Mouse (Mus musculus): Measurements from ENCODE around the gene Otud5. TPM values are rescaled to one million over a fixed set of nuclear protein-coding genes. Genes with fewer than 3 reads are reported as not detected.
"Not testable (repeated sequence)": the region's sequence is repeated elsewhere in the genome, so short reads cannot be mapped to it uniquely, and the experiment has no call there.

Gene Otud5
- polyA plus RNA-seq (2016; fragmentation: Nextera tagmentation; extraction: Ambion mirVana): 60.8 and 63.0 TPM in 2 replicates

DNA sequence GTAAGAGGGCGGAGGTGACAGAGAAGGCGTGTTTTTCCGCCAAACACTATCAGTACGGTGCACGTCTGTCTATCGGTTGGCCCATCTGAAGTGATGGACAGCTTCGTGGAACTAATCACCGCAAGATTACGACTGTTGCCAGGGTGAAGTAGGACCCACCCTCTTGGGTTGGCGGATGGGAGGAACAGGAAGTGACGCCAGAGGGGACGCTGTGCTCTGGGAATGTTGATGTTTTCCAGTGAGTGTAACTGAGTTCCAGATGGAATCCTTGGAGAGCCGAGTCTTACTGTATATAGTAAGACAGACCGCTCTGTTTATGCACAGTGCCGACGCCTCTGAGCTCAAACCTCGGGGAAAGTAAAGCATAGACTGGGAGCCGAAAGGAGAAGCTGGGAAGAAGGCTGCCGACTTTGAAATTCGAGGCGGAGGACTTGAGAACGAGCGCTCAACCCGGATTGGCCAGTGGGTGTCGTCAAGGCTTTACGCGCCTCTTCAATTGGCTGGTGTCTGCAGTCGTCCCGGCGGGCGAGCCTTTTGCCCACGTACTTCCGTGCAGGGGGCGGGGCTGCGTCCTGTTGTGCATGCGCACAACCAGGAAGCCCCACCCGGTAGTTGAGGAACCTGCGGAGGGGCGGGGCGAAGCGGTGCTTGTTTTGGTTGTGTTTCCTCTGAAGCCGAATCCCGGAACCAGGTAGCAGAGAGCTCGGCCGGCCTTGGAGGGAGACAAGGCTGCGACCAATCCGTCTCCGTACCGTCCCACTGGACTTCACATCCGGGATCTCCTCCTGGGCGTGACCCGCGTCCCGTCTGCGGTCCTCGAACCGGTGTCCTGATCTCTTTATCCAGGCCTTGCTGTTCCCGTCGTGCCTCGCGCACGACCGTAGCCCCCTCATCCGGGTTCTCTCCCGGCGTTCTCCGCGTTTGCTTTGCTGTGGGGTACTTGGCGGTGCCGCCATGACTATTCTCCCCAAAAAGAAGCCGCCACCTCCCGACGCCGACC, at the start of gene Otud5:
Gene Otud5, plus strand, starts transcription at position 202 of the 1,000 bp plus-strand sequence.
- Histone ChIP-seq H3K36me3 (replicated peaks) (no peaks in the 10 kb centered on the region; the same call in 1 of the 2 replicates), H3K27ac (peak within 1 kb of the TSS; percentile 87), H3K9me3 (no peaks in the 10 kb centered on the region), H3K9ac (peak within 1 kb of the TSS; percentile 84), H3K4me1 (peaks cover 18% of the 10 kb centered on the region), H3K27me3 (no peaks in the 10 kb centered on the region), H3K4me3 (replicated peaks) (peak within 1 kb of the TSS; percentile 82), H3K4me2 (peak within 1 kb of the TSS; percentile 73)
- ATAC-seq (ENCODE audit: low FRiP score): peak; percentile 99
- 7% methylated on average over 73 of the region's 74 CpGs for WGBS

DNA sequence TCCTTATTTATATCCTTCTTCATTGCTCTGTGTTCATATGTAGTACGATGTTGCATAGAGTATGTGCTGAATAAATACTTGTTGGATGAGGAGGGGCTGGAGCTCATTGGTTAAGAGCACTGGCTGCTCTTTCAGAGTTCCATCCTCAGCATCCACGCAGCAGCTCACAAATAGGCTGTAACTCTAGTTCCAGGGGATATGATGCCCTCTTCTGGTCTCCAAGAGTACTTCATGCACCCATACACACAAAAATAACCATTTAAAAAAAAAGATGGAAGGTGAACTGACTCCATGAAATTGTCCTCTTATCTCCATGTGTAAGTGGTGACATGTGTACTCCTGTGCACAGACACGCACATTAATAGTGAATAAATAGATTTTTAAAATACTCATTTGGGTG, 47.8 kb upstream of the Otud5 start:
- H3K4me2 ChIP-seq: no peak overlapping the region
- H3K36me3 ChIP-seq (replicated peaks): no peaks in the 10 kb centered on the region; the same call in 1 of the 2 replicates
- no peak for ATAC-seq (ENCODE audit: low FRiP score)
- H3K27ac ChIP-seq: no peak overlapping the region
- no peaks in the 10 kb centered on the region for H3K27me3 ChIP-seq
- no peaks in the 10 kb centered on the region for H3K4me1 ChIP-seq
- no peaks in the 10 kb centered on the region for H3K9me3 ChIP-seq
- no peak overlapping the region for H3K9ac ChIP-seq
- 51% methylated on average over 3 of the region's 3 CpGs for WGBS
- H3K4me3 ChIP-seq (replicated peaks): no peak overlapping the region

GRCm38 (mm10) chrX:7795016-7795415, 46.1 kb upstream of the Otud5 start:
- Histone ChIP-seq H3K9ac (no peak overlapping the region), H3K27me3 (no peaks in the 10 kb centered on the region), H3K4me1 (no peaks in the 10 kb centered on the region), H3K36me3 (replicated peaks) (peaks cover 1% of the 10 kb centered on the region), H3K27ac (no peak overlapping the region), H3K4me3 (replicated peaks) (no peak overlapping the region), H3K9me3 (no peaks in the 10 kb centered on the region), H3K4me2 (no peak overlapping the region)
- ATAC-seq (ENCODE audit: low FRiP score): no peak
- 38% methylated on average over 7 of the region's 7 CpGs for WGBS

GRCm38 (mm10) chrX:7797327-7797726, 43.8 kb upstream of the Otud5 start:
- no peak overlapping the region for H3K4me2 ChIP-seq
- H3K36me3 ChIP-seq (replicated peaks): peaks cover 14% of the 10 kb centered on the region
- no peak overlapping the region for H3K27ac ChIP-seq
- H3K9me3 ChIP-seq: no peaks in the 10 kb centered on the region
- H3K9ac ChIP-seq: no peak overlapping the region
- ATAC-seq (ENCODE audit: low FRiP score): no peak
- no peak overlapping the region for H3K4me3 ChIP-seq (replicated peaks)
- WGBS: 85% methylated on average over 3 of the region's 3 CpGs
- H3K4me1 ChIP-seq: no peaks in the 10 kb centered on the region
- no peaks in the 10 kb centered on the region for H3K27me3 ChIP-seq

- 91% methylated on average over 2 of the region's 2 CpGs for WGBS
- peaks cover 40% of the 10 kb centered on the region for H3K36me3 ChIP-seq (replicated peaks)
Measured at GRCm38 (mm10) chrX:7802157-7802556, 39.0 kb upstream of the Otud5 start.

GRCm38 (mm10) chrX:7815016-7815415, 26.1 kb upstream of the Otud5 start:
- H3K27ac ChIP-seq; H3K9me3 ChIP-seq; H3K4me3 ChIP-seq (replicated peaks); H3K4me2 ChIP-seq; H3K27me3 ChIP-seq; H3K9ac ChIP-seq; ATAC-seq (ENCODE audit: low FRiP score); H3K4me1 ChIP-seq: not testable (repeated sequence)
- 54% methylated on average over 8 of the region's 8 CpGs for WGBS
- H3K36me3 ChIP-seq (replicated peaks): peaks cover 45% of the 10 kb centered on the region

More at GRCm38 (mm10) chrX:7802157-7802556, 39.0 kb upstream of the Otud5 start:
- H3K9me3 ChIP-seq; H3K9ac ChIP-seq; H3K27me3 ChIP-seq; H3K4me1 ChIP-seq; H3K4me2 ChIP-seq; H3K4me3 ChIP-seq (replicated peaks); H3K27ac ChIP-seq; ATAC-seq (ENCODE audit: low FRiP score): not testable (repeated sequence)

GRCm38 (mm10) chrX:7821865-7822779, 19.0 kb upstream of the Otud5 start, which contains the start of gene Kcnd1:
Kcnd1 (plus strand) TSS chrX:7822289.
- Histone ChIP-seq H3K27me3 (no peaks in the 10 kb centered on the region), H3K9me3 (no peaks in the 10 kb centered on the region), H3K9ac (peak within 1 kb of the TSS; percentile 36), H3K4me1 (no peaks in the 10 kb centered on the region; the same call in 1 of the 2 replicates), H3K36me3 (replicated peaks) (peaks cover 18% of the 10 kb centered on the region), H3K4me2 (peak within 1 kb of the TSS; percentile 53), H3K27ac (no peak within 1 kb of the TSS), H3K4me3 (replicated peaks) (peak within 1 kb of the TSS; percentile 30)
- ATAC-seq (ENCODE audit: low FRiP score): peak; percentile 63; the same call in 1 of the 2 replicates
- 20% methylated on average over 24 of the region's 24 CpGs for WGBS

- Histone ChIP-seq H3K27me3 (no peaks in the 10 kb centered on the region), H3K27ac (no peak overlapping the region), H3K9ac (no peak overlapping the region), H3K4me1 (no peaks in the 10 kb centered on the region), H3K4me2 (no peak overlapping the region), H3K9me3 (no peaks in the 10 kb centered on the region), H3K36me3 (replicated peaks) (no peaks in the 10 kb centered on the region), H3K4me3 (replicated peaks) (no peak overlapping the region)
- WGBS: 80% methylated on average over 1 of the region's 1 CpGs
- no peak for ATAC-seq (ENCODE audit: low FRiP score)
Measured at GRCm38 (mm10) chrX:7837146-7837545, 4.0 kb upstream of the Otud5 start.

- H3K9ac ChIP-seq: no peak overlapping the region
- no peaks in the 10 kb centered on the region for H3K9me3 ChIP-seq
- peak overlapping the region; percentile 49 for H3K4me2 ChIP-seq
- H3K36me3 ChIP-seq (replicated peaks): no peaks in the 10 kb centered on the region
- no peaks in the 10 kb centered on the region for H3K27me3 ChIP-seq
- ATAC-seq (ENCODE audit: low FRiP score): no peak
- WGBS: 12% methylated on average over 7 of the region's 7 CpGs
- no peak overlapping the region for H3K27ac ChIP-seq
- peaks cover 18% of the 10 kb centered on the region for H3K4me1 ChIP-seq
- H3K4me3 ChIP-seq (replicated peaks): peak overlapping the region; percentile 82
Measured at GRCm38 (mm10) chrX:7840842-7841162, 362 bp upstream of the Otud5 start.

DNA sequence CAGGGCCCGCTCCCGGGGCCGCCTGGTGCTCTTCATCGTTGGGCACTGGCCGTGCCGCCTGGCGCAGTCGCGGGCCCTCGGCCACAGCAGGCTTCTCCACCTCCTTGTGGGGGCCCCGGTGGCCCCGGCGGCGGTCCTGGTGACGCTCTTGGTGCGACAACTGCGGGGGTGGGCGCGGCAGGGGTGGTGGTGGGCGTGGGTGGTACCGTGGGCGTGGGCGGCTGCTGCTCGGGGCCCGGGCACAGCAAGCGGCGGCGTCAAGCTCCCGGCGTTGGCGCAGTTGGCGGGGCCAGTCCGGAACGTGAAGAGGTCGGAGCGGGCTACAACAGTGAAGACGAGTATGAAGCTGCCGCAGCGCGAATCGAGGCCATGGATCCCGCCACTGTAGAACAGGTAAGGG, 1.2 kb downstream of the Otud5 start:
- no peak for ATAC-seq (ENCODE audit: low FRiP score)
- Histone ChIP-seq H3K36me3 (replicated peaks) (no peaks in the 10 kb centered on the region; the same call in 1 of the 2 replicates), H3K27ac (peak overlapping the region; percentile 87), H3K27me3 (no peaks in the 10 kb centered on the region), H3K9ac (peak overlapping the region; percentile 84), H3K9me3 (no peaks in the 10 kb centered on the region), H3K4me3 (replicated peaks) (peak overlapping the region; percentile 82), H3K4me2 (peak overlapping the region; percentile 73), H3K4me1 (peaks cover 18% of the 10 kb centered on the region)
- WGBS: 10% methylated on average over 41 of the region's 42 CpGs

DNA sequence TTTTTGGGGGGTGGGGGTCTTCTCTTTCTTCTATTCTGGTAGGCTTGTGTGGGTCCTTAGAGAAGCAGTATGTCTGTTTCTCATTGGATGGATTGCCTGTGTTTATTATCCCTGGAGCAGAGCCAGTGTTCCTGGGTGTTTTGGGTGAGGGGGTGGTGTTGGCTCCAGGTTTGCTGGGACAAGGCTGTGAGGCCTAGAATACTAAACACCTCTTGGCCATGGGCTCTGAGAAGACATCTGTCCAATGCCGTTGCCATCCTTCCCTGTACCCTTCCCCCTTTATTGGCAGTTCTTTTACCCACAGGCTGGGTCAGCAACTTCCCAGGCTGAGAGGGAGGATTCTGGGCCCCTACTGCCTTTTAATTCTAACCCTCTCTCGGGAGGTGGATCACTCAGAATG, 6.7 kb downstream of the Otud5 start:
- Histone ChIP-seq H3K36me3 (replicated peaks) (no peaks in the 10 kb centered on the region; the same call in none of the 2 replicates), H3K4me3 (replicated peaks) (no peak overlapping the region), H3K27me3 (no peaks in the 10 kb centered on the region), H3K4me1 (peaks cover 15% of the 10 kb centered on the region), H3K9me3 (no peaks in the 10 kb centered on the region), H3K4me2 (no peak overlapping the region), H3K27ac (no peak overlapping the region), H3K9ac (no peak overlapping the region)
- no peak for ATAC-seq (ENCODE audit: low FRiP score)
- 80% methylated on average over 2 of the region's 2 CpGs for WGBS

- no peak for ATAC-seq (ENCODE audit: low FRiP score)
- Histone ChIP-seq H3K36me3 (replicated peaks) (peaks cover 7% of the 10 kb centered on the region; the same call in 1 of the 2 replicates), H3K27ac (no peak overlapping the region), H3K4me2 (no peak overlapping the region), H3K9me3 (no peaks in the 10 kb centered on the region), H3K4me3 (replicated peaks) (no peak overlapping the region), H3K4me1 (no peaks in the 10 kb centered on the region), H3K27me3 (no peaks in the 10 kb centered on the region), H3K9ac (no peak overlapping the region)
- 54% methylated on average over 2 of the region's 2 CpGs for WGBS
Measured at GRCm38 (mm10) chrX:7854578-7854977, 13.4 kb downstream of the Otud5 start.
